In the genomic region with DNA sequence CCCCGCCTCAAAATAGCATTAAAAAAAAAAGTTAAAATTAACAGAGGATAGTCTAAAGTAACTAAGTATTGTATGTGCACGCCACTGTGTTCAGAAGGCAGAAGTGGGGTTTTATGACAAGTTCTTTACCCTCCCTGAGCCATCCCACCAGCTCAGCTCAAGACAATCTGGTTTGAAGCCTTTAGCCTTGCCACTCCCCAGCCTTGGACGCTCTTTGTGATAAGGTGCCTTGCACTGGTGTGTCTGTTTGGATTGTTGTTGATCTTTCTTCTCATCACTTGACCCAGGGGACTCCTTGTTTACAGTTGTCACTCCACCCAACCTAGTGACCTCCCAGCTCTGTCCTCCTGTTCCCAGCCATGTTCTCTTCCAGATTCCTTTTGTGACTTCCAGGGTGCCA, we compare ENCODE assay signal across 15 mouse cellular contexts.
A peak's percentile ranks its signal among the peaks of the same experiment; 100 is the strongest.
DNase-seq lines count a peak whose midpoint lies in the region; ATAC-seq lines count a peak whose summit lies in the region.
"Had no signal": no experiment of that assay in that cellular context is flagged by ENCODE, and none has a peak within 500 bp of the region (broad histone marks: within the 10 kb centered on the region; RNA-seq: fewer than 3 reads in every experiment).

No protein-coding gene starts in this region.

- H3K27me3 ChIP-seq in liver, embryonic 11.5 days (replicated peaks; ENCODE audit: control insufficient read depth, insufficient read depth, low read length): no peaks in the 10 kb centered on the region
- H3K27me3 ChIP-seq in hindbrain, embryonic 16.5 days (replicated peaks; ENCODE audit: control insufficient read depth, insufficient read depth, low read length): no peaks in the 10 kb centered on the region
- H3K27me3 ChIP-seq: embryonic facial prominence, embryonic 12.5 days; hindbrain, embryonic 13.5 days had no signal

- ATAC-seq in liver, embryonic 11.5 days (replicated peaks; ENCODE audit: low FRiP score): peak; percentile 60
- peak; percentile 42 for ATAC-seq in megakaryocyte progenitor cell, adult 5-6 weeks (replicated peaks; ENCODE audit: poor library complexity)
- no peak for ATAC-seq in hindbrain, embryonic 16.5 days
- ATAC-seq: forebrain, embryonic 16.5 days had no signal

- WGBS in liver, embryonic 11.5 days: 59% methylated on average over 3 of the region's 3 CpGs
- WGBS in hindbrain, embryonic 16.5 days: 91% methylated on average over 3 of the region's 3 CpGs

- intact Hi-C loops in left cerebral cortex, postnatal 14 days (cut with DNase I): loop anchor here (5.0 kb wide), 1 partner anchor 145 kb away; no protein-coding TSS in a partner anchor

- peak; percentile 1 for DNase-seq in right cerebral cortex, postnatal 14 days
- no peak for DNase-seq in right cerebral cortex, postnatal 4 days
- DNase-seq in liver, embryonic 11.5 days (ENCODE audit: low spot score): no peak
- DNase-seq in left cerebral cortex, postnatal 14 days (ENCODE audit: low spot score in 2 of 2): no peak
- no peak for DNase-seq in lung, postnatal 14 days
- DNase-seq: adrenal gland, postnatal 10 days; cerebellum, adult 11-12 months; cerebellum, adult 9-10 months; gastrocnemius, postnatal 14 days had no signal

- no peak overlapping the region for H3K4me2 ChIP-seq in liver, embryonic 11.5 days
- H3K4me2 ChIP-seq in hindbrain, embryonic 16.5 days (ENCODE audit: low read length): no peak overlapping the region
- H3K4me2 ChIP-seq: heart, embryonic 13.5 days; hindbrain, embryonic 13.5 days had no signal

- H3K27ac ChIP-seq in liver, embryonic 11.5 days (ENCODE audit: low read depth, low read length): no peak overlapping the region
- no peak overlapping the region for H3K27ac ChIP-seq in hindbrain, embryonic 16.5 days (ENCODE audit: low read depth, low read length)
- H3K27ac ChIP-seq: embryonic facial prominence, embryonic 12.5 days; heart, embryonic 13.5 days; hindbrain, embryonic 13.5 days had no signal

- H3K4me1 ChIP-seq in liver, embryonic 11.5 days (replicated peaks; ENCODE audit: control insufficient read depth, insufficient read depth, low read length): peaks cover 15% of the 10 kb centered on the region
- H3K4me1 ChIP-seq in hindbrain, embryonic 16.5 days (ENCODE audit: control insufficient read depth, insufficient read depth, low read depth, low read length): peaks cover 13% of the 10 kb centered on the region

- H3K36me3 ChIP-seq in liver, embryonic 11.5 days (ENCODE audit: control insufficient read depth, insufficient read depth, low read length): no peaks in the 10 kb centered on the region
- peaks cover 28% of the 10 kb centered on the region for H3K36me3 ChIP-seq in hindbrain, embryonic 16.5 days (ENCODE audit: control insufficient read depth, insufficient read depth, low read length)
- H3K36me3 ChIP-seq: embryonic facial prominence, embryonic 12.5 days; heart, embryonic 13.5 days had no signal

- H3K4me3 ChIP-seq in liver, embryonic 11.5 days (ENCODE audit: low read depth, low read length): no peak overlapping the region
- no peak overlapping the region for H3K4me3 ChIP-seq in hindbrain, embryonic 16.5 days (ENCODE audit: low read length)
- H3K4me3 ChIP-seq: embryonic facial prominence, embryonic 12.5 days; heart, embryonic 13.5 days; hindbrain, embryonic 13.5 days had no signal

- H3K9me3 ChIP-seq in liver, embryonic 11.5 days (ENCODE audit: control insufficient read depth, low read length): no peaks in the 10 kb centered on the region
- no peaks in the 10 kb centered on the region for H3K9me3 ChIP-seq in hindbrain, embryonic 16.5 days (ENCODE audit: control insufficient read depth, low read length)
- H3K9me3 ChIP-seq: embryonic facial prominence, embryonic 12.5 days; heart, embryonic 13.5 days; hindbrain, embryonic 13.5 days had no signal

- H3K9ac ChIP-seq in liver, embryonic 11.5 days (ENCODE audit: low read depth, low read length): no peak overlapping the region
- no peak overlapping the region for H3K9ac ChIP-seq in hindbrain, embryonic 16.5 days (ENCODE audit: low read depth, low read length)
- H3K9ac ChIP-seq: embryonic facial prominence, embryonic 12.5 days; heart, embryonic 13.5 days; hindbrain, embryonic 13.5 days had no signal
